Mouse (Mus musculus) lung, embryonic 14.5 days (tissue): ENCODE results near the gene Rsph14. TPM values are rescaled to one million over a fixed set of nuclear protein-coding genes. Genes with fewer than 3 reads are reported as not detected.

Source experiments
- ATAC-seq: fragments of 200-750 bp; cut with Nextera tagmentation; 2 replicates; pipeline ENCODE4 v1.8.0; 2017; ENCODE audit warnings: mild to moderate bottlenecking, moderate TSS enrichment, moderate library complexity; ENCODE audit not compliant: insufficient read depth
- DNase-seq: peaks from one replicate; pipeline ENCODE4 v3.0.0-alpha.2; 2015
- H3K27ac ChIP-seq: fragments of 300-500 bp; sonication (generic); 2 replicates; pipeline ENCODE4 v1.5.1; 2014; ENCODE audit warnings: low read depth, mild to moderate bottlenecking, moderate library complexity
- H3K27me3 ChIP-seq: fragments of 300-500 bp; sonication (generic); 2 replicates; pipeline ENCODE4 v1.6.1; 2014; ENCODE audit warnings: low read length, control low read depth; ENCODE audit not compliant: insufficient read depth
- H3K36me3 ChIP-seq: fragments of 300-500 bp; sonication (generic); 2 replicates; pipeline ENCODE4 v1.6.1; 2014; ENCODE audit warnings: control low read depth; ENCODE audit not compliant: insufficient read depth
- H3K4me1 ChIP-seq: fragments of 300-500 bp; sonication (generic); 2 replicates; pipeline ENCODE4 v1.6.1; 2014; ENCODE audit warnings: antibody characterized with exemption, control low read depth; ENCODE audit not compliant: insufficient read depth
- H3K4me2 ChIP-seq: fragments of 300-500 bp; sonication (generic); 2 replicates; pipeline ENCODE4 v1.6.1; 2014; ENCODE audit warnings: mild to moderate bottlenecking
- H3K4me3 ChIP-seq: fragments of 300-500 bp; sonication (generic); 2 replicates; pipeline ENCODE4 v1.5.1; 2014; ENCODE audit warnings: low read depth, low read length
- H3K9ac ChIP-seq: fragments of 300-500 bp; sonication (generic); 2 replicates; pipeline ENCODE4 v1.6.1; 2014
- H3K9me3 ChIP-seq: fragments of 300-500 bp; sonication (generic); 2 replicates; pipeline ENCODE4 v1.6.1; 2016; ENCODE audit warnings: low read depth, low read length, control low read depth
- CTCF ChIP-seq: IDR thresholded peaks from 2 replicates; pipeline ENCODE4 v1.5.1; 2016; ENCODE audit warnings: antibody characterized with exemption, low read depth
- WGBS: fragments of 180-500 bp; shearing (Covaris S2); extraction: QIAGEN DNeasy Blood & Tissue Kit; methylation state at CpG from one replicate; pipeline ENCODE4 v1.1.7; 2014; 5-methylcytosine and 5-hydroxymethylcytosine counted together
- polyA plus RNA-seq: library from polyadenylated mRNA; unstranded; fragments of >200 nt; fragmentation: Nextera tagmentation; extraction: Ambion mirVana; gene quantifications from 2 replicates; pipeline ENCODE4 v1.2.1, GENCODE M21; 2014

Gene Rsph14
- polyA plus RNA-seq, 1 experiment from 2014 or later = not detected

DNA sequence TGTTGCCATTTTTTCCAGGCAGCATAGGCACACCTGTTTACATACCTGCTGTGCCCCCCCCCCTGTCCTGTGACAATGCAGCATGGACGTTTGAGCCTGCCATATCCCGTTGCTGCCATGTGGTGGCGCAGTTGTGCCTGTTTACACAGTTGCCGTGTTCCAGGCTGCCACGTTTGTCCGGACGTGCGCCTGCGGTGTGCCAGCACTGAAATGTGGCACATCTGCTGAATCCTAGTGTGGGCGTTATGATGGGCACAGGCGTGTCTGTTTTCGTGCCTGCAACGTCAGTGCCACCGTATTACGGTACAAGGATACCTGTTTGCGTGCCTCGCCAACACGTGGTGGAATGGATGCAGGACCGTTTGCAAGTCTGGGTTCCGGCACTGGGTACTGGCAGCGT is 107.1 kb downstream of the Rsph14 start:
- ATAC-seq (no peak), DNase-seq (peak; percentile 63)
- no peak overlapping the region for H3K9ac ChIP-seq
- no peaks in the 10 kb centered on the region for H3K27me3 ChIP-seq
- WGBS = 14% methylated on average over 21 of the region's 21 CpGs
- H3K36me3 ChIP-seq = no peaks in the 10 kb centered on the region
- H3K27ac ChIP-seq = no peak overlapping the region
- H3K4me3 ChIP-seq = no peak overlapping the region
- peak; percentile 72 for TF ChIP-seq CTCF
- H3K4me2 ChIP-seq = peak overlapping the region; percentile 35; the same call in 1 of the 2 replicates
- no peaks in the 10 kb centered on the region for H3K4me1 ChIP-seq
- H3K9me3 ChIP-seq = no peaks in the 10 kb centered on the region

DNA sequence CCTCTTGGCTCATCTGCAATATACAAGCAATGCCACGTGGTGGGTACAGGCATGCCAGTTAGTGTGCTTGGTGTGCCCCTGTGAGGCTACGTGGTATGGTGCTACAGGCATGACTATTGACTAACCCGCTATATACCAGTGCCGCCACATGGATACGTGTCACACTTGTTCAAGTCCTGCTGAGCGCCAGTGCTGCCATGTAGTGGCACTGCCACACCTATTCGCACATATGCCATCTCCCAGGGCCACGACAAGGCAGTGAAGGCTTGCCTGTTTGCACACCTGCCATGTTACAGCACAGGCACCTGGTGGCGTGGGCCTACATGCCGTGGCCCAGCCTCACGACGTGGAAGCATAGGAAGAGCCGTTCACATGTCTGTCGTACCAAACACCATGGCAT is 108.1 kb downstream of the Rsph14 start:
- no peak overlapping the region for H3K4me2 ChIP-seq
- TF ChIP-seq CTCF = no peak
- no peak overlapping the region for H3K27ac ChIP-seq
- H3K9me3 ChIP-seq = no peaks in the 10 kb centered on the region
- no peaks in the 10 kb centered on the region for H3K4me1 ChIP-seq
- H3K9ac ChIP-seq = no peak overlapping the region
- no peaks in the 10 kb centered on the region for H3K36me3 ChIP-seq
- no peaks in the 10 kb centered on the region for H3K27me3 ChIP-seq
- ATAC-seq (no peak), DNase-seq (no peak)
- no peak overlapping the region for H3K4me3 ChIP-seq
- WGBS = 91% methylated on average over 14 of the region's 14 CpGs

DNA sequence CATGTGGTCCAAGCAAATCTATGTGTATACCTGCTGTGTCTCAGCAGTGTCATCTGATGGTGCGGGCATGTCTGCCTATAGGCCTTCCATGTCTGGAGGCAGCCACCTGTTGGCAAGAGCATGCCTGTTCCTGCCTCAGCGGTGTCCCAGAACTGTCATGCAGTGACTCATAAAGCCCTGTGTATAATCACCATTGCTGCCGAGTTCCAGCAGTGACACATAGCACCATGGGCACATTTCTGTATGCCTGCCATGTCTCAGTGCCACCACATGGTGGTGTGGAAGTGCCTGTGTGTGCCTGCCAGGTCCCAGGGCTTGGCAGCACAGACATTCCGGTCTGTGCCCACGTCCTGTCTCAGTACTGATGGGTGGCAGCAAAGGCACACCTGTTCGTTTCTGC is 109.6 kb downstream of the Rsph14 start:
- Histone ChIP-seq H3K36me3 (no peaks in the 10 kb centered on the region), H3K27ac (no peak overlapping the region), H3K9me3 (no peaks in the 10 kb centered on the region), H3K27me3 (no peaks in the 10 kb centered on the region), H3K4me1 (no peaks in the 10 kb centered on the region), H3K4me3 (no peak overlapping the region), H3K4me2 (no peak overlapping the region), H3K9ac (no peak overlapping the region)
- WGBS = 63% methylated on average over 6 of the region's 6 CpGs
- DNase-seq = no peak
- ATAC-seq = no peak
- peak; percentile 72 for TF ChIP-seq CTCF

DNA sequence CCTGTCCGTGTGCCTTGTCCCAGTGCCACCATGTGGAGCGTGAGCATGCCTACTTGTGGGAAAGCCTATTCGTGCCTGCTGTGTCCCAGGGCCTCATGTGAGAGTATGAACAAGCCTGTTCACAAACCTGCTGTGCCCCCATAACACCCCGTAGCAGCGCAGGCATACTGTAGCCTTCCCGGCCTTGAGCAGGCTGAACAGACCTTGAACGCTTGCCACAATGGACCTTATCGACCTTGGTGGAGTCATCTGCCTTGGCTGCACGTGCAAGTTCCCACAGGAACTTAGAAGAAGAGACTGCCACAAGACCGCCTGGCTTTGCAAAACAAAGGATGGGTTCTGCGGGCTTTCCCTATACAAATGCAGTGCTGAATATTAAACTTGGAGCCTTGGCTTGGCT is 110.8 kb downstream of the Rsph14 start:
- TF ChIP-seq CTCF = no peak
- no peak for DNase-seq
- Histone ChIP-seq H3K9me3 (no peaks in the 10 kb centered on the region), H3K4me3 (no peak overlapping the region), H3K27me3 (no peaks in the 10 kb centered on the region), H3K4me1 (no peaks in the 10 kb centered on the region), H3K27ac (no peak overlapping the region), H3K4me2 (no peak overlapping the region), H3K9ac (no peak overlapping the region), H3K36me3 (no peaks in the 10 kb centered on the region)
- ATAC-seq = no peak
- WGBS = 84% methylated on average over 11 of the region's 11 CpGs

DNA sequence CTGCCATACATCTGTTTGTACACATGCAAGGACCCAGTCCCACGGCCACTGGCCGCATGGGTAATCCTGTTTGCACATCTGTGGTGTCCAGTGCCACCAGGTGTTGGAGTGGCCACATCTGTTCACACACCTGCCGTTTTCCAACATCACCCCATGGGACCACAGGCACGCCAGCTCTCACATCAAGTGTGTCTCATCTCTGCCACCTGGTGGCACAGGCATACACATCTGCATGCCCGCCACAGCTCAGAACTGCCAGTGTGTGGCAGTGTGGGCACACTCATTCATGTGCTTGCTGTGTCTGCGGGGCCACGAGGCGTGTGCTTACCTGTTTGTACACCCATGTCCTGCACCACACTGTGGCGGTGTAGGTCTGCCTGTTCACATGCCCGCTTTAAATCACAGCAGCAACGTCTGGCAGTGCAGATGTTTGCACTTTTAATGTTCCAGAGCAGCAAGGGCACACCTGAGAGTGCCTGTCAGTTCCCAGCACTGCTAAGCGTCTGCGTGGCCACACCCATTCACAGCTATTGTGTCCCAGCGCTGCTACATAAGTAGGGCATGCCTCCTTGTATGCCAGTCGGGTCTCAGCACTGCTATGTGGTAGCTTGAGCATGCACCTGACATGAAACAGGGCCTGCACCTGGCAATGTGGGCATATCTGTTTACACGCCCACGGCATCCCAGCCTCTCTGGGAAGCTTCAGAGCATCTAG is 111.4 kb downstream of the Rsph14 start:
- no peaks in the 10 kb centered on the region for H3K9me3 ChIP-seq
- no peak overlapping the region for H3K4me3 ChIP-seq
- no peak overlapping the region for H3K4me2 ChIP-seq
- 34% methylated on average over 17 of the region's 17 CpGs for WGBS
- H3K27me3 ChIP-seq = no peaks in the 10 kb centered on the region
- H3K9ac ChIP-seq = no peak overlapping the region
- TF ChIP-seq CTCF = peak; percentile 98
- ATAC-seq (peak; percentile 61; the same call in 1 of the 2 replicates), DNase-seq (peak; percentile 72)
- H3K36me3 ChIP-seq = no peaks in the 10 kb centered on the region
- H3K4me1 ChIP-seq = no peaks in the 10 kb centered on the region
- H3K27ac ChIP-seq = no peak overlapping the region

DNA sequence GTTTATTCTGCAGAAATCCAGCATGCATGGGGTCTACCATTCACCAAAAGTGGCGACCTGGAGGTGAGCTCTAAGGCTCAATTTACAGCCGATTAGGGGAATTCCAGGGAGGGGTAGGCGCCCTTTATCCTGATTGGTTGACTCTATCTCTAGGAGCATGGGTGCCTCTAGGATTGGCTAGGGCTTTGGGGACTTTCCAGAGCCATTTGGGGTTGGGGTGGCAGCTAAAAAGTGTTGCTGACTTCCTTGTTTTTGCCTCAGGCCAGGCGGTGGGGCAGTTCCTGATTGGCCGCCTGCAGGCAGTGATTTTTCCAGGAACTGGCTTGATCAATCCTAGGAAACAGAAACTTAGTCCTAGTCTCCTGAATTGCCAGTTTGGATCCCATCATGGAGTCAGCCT is 113.1 kb downstream of the Rsph14 start:
- ATAC-seq (no peak), DNase-seq (no peak)
- no peak overlapping the region for H3K27ac ChIP-seq
- no peaks in the 10 kb centered on the region for H3K4me1 ChIP-seq
- 34% methylated on average over 5 of the region's 5 CpGs for WGBS
- H3K9ac ChIP-seq = no peak overlapping the region
- H3K4me3 ChIP-seq = no peak overlapping the region
- no peak for TF ChIP-seq CTCF
- no peak overlapping the region for H3K4me2 ChIP-seq
- H3K9me3 ChIP-seq = no peaks in the 10 kb centered on the region
- H3K36me3 ChIP-seq = no peaks in the 10 kb centered on the region
- no peaks in the 10 kb centered on the region for H3K27me3 ChIP-seq

DNA sequence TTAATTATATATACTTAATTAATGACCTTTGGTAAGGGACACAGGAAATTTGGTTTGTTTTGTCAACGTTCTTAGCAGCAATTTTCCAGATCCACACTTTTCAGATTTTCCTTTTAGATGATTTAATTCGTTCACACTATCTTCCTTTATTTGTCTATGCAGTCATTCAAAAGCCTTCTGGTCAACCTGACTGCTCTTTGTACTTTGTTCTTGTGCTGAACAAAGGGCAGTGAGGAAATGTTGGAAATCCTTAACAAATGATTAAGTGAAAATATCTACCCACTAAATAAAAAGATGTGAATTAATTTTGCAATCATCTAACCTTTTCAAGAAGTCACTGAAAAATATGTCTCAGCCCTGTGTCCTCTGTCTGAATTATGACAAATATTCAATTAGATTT is 124.0 kb downstream of the Rsph14 start:
- H3K27ac ChIP-seq = no peak overlapping the region
- H3K4me2 ChIP-seq = no peak overlapping the region
- TF ChIP-seq CTCF = no peak
- H3K4me3 ChIP-seq = no peak overlapping the region
- H3K9me3 ChIP-seq = no peaks in the 10 kb centered on the region
- WGBS = 59% methylated on average over 2 of the region's 2 CpGs
- H3K9ac ChIP-seq = no peak overlapping the region
- no peaks in the 10 kb centered on the region for H3K4me1 ChIP-seq
- DNase-seq = no peak
- H3K27me3 ChIP-seq = no peaks in the 10 kb centered on the region
- no peaks in the 10 kb centered on the region for H3K36me3 ChIP-seq
- no peak for ATAC-seq

Other genes with a start within 250 kb of the Rsph14 start
- 2.9 and 3.2 TPM in 2 replicates for gene Gnaz, start 65.4 kb downstream of the Rsph14 start, polyA plus RNA-seq
- gene Rab36, start 4.5 kb upstream of the Rsph14 start, polyA plus RNA-seq = 12.8 and 14.8 TPM in 2 replicates
- 10.9 and 11.5 TPM in 2 replicates for gene Bcr, start 28.0 kb upstream of the Rsph14 start, polyA plus RNA-seq
- gene Specc1l, start 179.5 kb upstream of the Rsph14 start, polyA plus RNA-seq = 32.6 and 34.6 TPM in 2 replicates